Mouse (Mus musculus) right cerebral cortex, adult 18-20 months (tissue): Measurements from ENCODE around the gene 1190005I06Rik.

ENCODE experiments used
- DNase-seq: peaks from one replicate; pipeline ENCODE4 v3.0.0; 2022; ENCODE audit warnings: mixed read lengths

Gene 1190005I06Rik

GRCm38 (mm10) chr8:120572534-120572933 lies 74.9 kb downstream of the 1190005I06Rik start:
- peak; percentile 82 for DNase-seq

- no peak for DNase-seq
Observed at GRCm38 (mm10) chr8:120571561-120571960, 75.9 kb downstream of the 1190005I06Rik start.

- peak; percentile 81 for DNase-seq
Observed at GRCm38 (mm10) chr8:120569939-120570715, 77.3 kb downstream of the 1190005I06Rik start.

- no peak for DNase-seq
Observed at GRCm38 (mm10) chr8:120569123-120569522, 78.3 kb downstream of the 1190005I06Rik start.

GRCm38 (mm10) chr8:120568164-120568798 lies 79.2 kb downstream of the 1190005I06Rik start:
- DNase-seq = no peak

- no peak for DNase-seq
Observed at GRCm38 (mm10) chr8:120567731-120568130, 79.7 kb downstream of the 1190005I06Rik start.

GRCm38 (mm10) chr8:120566681-120567080 lies 80.8 kb downstream of the 1190005I06Rik start:
- no peak for DNase-seq

GRCm38 (mm10) chr8:120565151-120565711 lies 82.2 kb downstream of the 1190005I06Rik start:
- no peak for DNase-seq

- DNase-seq = peak; percentile 78
Observed at GRCm38 (mm10) chr8:120563851-120564837, 83.3 kb downstream of the 1190005I06Rik start.

- no peak for DNase-seq
Observed at GRCm38 (mm10) chr8:120563348-120563724, 84.1 kb downstream of the 1190005I06Rik start.

GRCm38 (mm10) chr8:120562680-120563347 lies 84.6 kb downstream of the 1190005I06Rik start:
- no peak for DNase-seq

- no peak for DNase-seq
Observed at GRCm38 (mm10) chr8:120561539-120562435, 85.6 kb downstream of the 1190005I06Rik start.

- DNase-seq = no peak
Observed at GRCm38 (mm10) chr8:120560535-120560934, 86.9 kb downstream of the 1190005I06Rik start.

- no peak for DNase-seq
Observed at GRCm38 (mm10) chr8:120559654-120560053, 87.8 kb downstream of the 1190005I06Rik start.
